Mouse (Mus musculus) lung, postnatal 0 days (tissue): ENCODE data around the gene H2-Eb1. TPM values are rescaled to one million over a fixed set of nuclear protein-coding genes. Genes with fewer than 3 reads are reported as not detected.
A peak's percentile ranks its signal among the peaks of the same experiment; 100 is the strongest.

Experiments
- ATAC-seq: fragments of 200-750 bp; cut with Nextera tagmentation; 2 replicates; pipeline ENCODE4 v1.8.0; 2017; ENCODE audit warnings: moderate library complexity
- DNase-seq: peaks from one replicate; pipeline ENCODE4 v3.0.0-alpha.2; 2016; ENCODE audit warnings: low spot score
- H3K27ac ChIP-seq: fragments of 300-500 bp; sonication (generic); 2 replicates; pipeline ENCODE4 v1.5.1; 2014; ENCODE audit warnings: antibody characterized with exemption, mild to moderate bottlenecking, low read length, mixed read lengths
- H3K27me3 ChIP-seq: fragments of 300-500 bp; sonication (generic); replicated peaks from 2 replicates; pipeline ENCODE4 v1.6.1; 2014; ENCODE audit warnings: low read length, mixed read lengths; ENCODE audit not compliant: insufficient read depth
- H3K36me3 ChIP-seq: fragments of 300-500 bp; sonication (generic); 2 replicates; pipeline ENCODE4 v1.6.1; 2014; ENCODE audit warnings: low read length, mixed read lengths; ENCODE audit not compliant: insufficient read depth
- H3K4me1 ChIP-seq: fragments of 300-500 bp; sonication (generic); 2 replicates; pipeline ENCODE4 v1.6.1; 2014; ENCODE audit warnings: antibody characterized with exemption, low read depth, low read length, mixed read lengths; ENCODE audit not compliant: insufficient read depth
- H3K4me2 ChIP-seq: fragments of 300-500 bp; sonication (generic); replicated peaks from 2 replicates; pipeline ENCODE4 v1.6.1; 2014; ENCODE audit warnings: low read depth, mild to moderate bottlenecking, low read length, moderate library complexity, mixed read lengths
- H3K4me3 ChIP-seq: fragments of 300-500 bp; sonication (generic); 2 replicates; pipeline ENCODE4 v1.5.1; 2014; ENCODE audit warnings: low read depth, low read length
- H3K9ac ChIP-seq: fragments of 300-500 bp; sonication (generic); replicated peaks from 2 replicates; pipeline ENCODE4 v1.6.1; 2014; ENCODE audit warnings: low read depth, mild to moderate bottlenecking
- H3K9me3 ChIP-seq: fragments of 300-500 bp; sonication (generic); 2 replicates; pipeline ENCODE4 v1.6.1; 2016; ENCODE audit warnings: low read length, mixed read lengths
- CTCF ChIP-seq: IDR thresholded peaks from 2 replicates; pipeline ENCODE4 v1.5.1; 2016; ENCODE audit warnings: antibody characterized with exemption, mild to moderate bottlenecking
- EP300 ChIP-seq: IDR thresholded peaks from 2 replicates; pipeline ENCODE4 v1.6.1; 2016; ENCODE audit warnings: antibody characterized with exemption, mild to moderate bottlenecking, control low read depth
- WGBS: fragments of 180-500 bp; shearing (Covaris S2); extraction: QIAGEN DNeasy Blood & Tissue Kit; methylation state at CpG from one replicate; pipeline ENCODE4 v1.1.7; 2014; 5-methylcytosine and 5-hydroxymethylcytosine counted together
- polyA plus RNA-seq: library from polyadenylated mRNA; unstranded; fragments of >200 nt; fragmentation: Nextera tagmentation; extraction: Ambion mirVana; gene quantifications from 2 replicates; pipeline ENCODE4 v1.2.1, GENCODE M21; 2015

H2-Eb1 gene
- polyA plus RNA-seq, 1 experiment from 2014 or later, result 12.6 TPM

DNA sequence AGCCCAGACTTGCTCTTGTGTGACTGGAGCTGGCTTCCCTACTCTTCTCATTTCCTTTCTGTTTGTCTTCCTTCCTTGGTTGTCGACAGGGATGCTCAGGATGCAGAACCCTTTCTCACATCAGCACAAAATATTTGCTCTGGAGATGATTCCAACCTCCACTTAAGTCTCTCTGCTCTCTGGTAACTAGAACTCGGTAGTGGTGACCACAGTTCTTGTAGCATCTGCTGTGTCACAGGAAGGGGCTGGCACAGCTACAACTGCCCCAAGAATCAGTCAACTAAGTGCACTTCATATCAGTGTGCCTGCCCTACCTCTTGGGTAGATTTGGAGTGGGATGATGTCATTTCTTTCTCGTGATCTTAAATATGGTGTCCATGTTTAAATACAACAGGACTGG is 40.4 kb downstream of the H2-Eb1 start:
- no peak overlapping the region for H3K9ac ChIP-seq
- peaks cover 4% of the 10 kb centered on the region; the same call in 1 of the 2 replicates for H3K27me3 ChIP-seq
- H3K4me1 ChIP-seq, result no peaks in the 10 kb centered on the region
- H3K4me2 ChIP-seq, result no peak overlapping the region
- TF ChIP-seq EP300 (no peak), CTCF (no peak)
- no peaks in the 10 kb centered on the region for H3K36me3 ChIP-seq
- no peak overlapping the region for H3K4me3 ChIP-seq
- DNase-seq (no peak), ATAC-seq (no peak)
- no peak overlapping the region for H3K27ac ChIP-seq
- H3K9me3 ChIP-seq, result no peaks in the 10 kb centered on the region
- WGBS, result 47% methylated on average over 3 of the region's 3 CpGs

DNA sequence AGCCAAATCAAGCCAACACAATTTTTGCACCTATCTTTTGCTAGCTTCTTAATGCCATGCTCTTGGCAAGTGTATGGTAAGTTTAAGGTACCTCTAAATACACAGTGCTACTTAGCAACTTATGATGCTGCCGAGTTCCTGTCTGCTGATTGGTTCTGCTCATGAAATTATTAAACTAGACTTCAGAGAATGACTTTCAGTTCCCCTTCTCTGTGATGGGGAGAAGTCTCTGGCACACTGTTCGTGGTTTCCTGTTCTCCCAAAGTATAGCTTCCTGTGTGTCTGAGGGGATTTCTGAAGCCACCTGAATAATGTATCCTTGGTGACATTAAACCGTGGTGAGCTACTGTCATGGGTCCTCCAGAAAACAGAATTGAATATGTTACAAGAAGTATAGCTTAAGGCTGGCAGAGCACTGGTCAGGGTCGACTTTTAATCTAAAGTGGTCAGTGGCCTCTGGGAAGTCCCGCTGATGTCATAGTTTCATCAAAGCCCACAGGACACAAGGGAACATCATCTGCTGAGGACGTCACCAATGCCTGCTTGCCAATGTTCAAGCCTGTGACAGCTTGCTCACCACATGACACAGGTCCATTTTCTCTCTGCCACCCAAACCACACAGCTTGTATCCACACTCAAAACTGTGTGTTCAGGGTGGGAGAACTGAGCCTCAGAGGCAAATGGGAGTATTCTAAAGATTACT is 42.1 kb downstream of the H2-Eb1 start:
- H3K36me3 ChIP-seq, result no peaks in the 10 kb centered on the region
- no peak overlapping the region for H3K4me3 ChIP-seq
- H3K4me1 ChIP-seq, result no peaks in the 10 kb centered on the region
- H3K4me2 ChIP-seq, result no peak overlapping the region
- no peak overlapping the region for H3K9ac ChIP-seq
- H3K27me3 ChIP-seq, result peaks cover 4% of the 10 kb centered on the region; the same call in 1 of the 2 replicates
- 52% methylated on average over 6 of the region's 6 CpGs for WGBS
- TF ChIP-seq CTCF (no peak), EP300 (no peak)
- H3K27ac ChIP-seq, result no peak overlapping the region
- no peaks in the 10 kb centered on the region for H3K9me3 ChIP-seq
- ATAC-seq, result no peak; the same call in 1 of the 2 replicates
- peak; percentile 41 for DNase-seq

DNA sequence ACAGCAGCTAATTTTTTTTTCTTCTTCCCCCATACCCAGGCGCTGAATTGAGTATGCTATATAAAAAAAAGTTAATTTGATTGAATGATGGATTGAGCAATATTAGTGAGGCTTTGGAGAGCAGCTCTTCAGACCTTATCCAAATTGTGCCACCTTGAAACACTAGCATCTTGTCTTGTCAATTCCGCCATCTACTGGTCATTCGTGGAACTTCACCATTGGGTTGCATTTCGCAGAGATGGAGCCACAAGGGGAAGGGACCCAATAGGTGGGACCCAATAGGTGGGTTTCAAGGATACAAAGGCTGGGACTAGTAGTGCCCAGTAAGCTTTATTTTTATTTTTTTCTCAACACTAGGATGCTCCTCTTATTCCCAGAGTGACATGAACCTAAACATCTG is 43.8 kb downstream of the H2-Eb1 start:
- DNase-seq (peak; percentile 71), ATAC-seq (no peak)
- Histone ChIP-seq H3K9ac (no peak overlapping the region), H3K27me3 (peaks cover 4% of the 10 kb centered on the region; the same call in 1 of the 2 replicates), H3K4me2 (no peak overlapping the region), H3K36me3 (no peaks in the 10 kb centered on the region), H3K9me3 (no peaks in the 10 kb centered on the region), H3K4me3 (no peak overlapping the region), H3K27ac (no peak overlapping the region), H3K4me1 (no peaks in the 10 kb centered on the region)
- 5% methylated on average over 4 of the region's 4 CpGs for WGBS
- peak; percentile 89 for TF ChIP-seq CTCF
- TF ChIP-seq EP300, result no peak

DNA sequence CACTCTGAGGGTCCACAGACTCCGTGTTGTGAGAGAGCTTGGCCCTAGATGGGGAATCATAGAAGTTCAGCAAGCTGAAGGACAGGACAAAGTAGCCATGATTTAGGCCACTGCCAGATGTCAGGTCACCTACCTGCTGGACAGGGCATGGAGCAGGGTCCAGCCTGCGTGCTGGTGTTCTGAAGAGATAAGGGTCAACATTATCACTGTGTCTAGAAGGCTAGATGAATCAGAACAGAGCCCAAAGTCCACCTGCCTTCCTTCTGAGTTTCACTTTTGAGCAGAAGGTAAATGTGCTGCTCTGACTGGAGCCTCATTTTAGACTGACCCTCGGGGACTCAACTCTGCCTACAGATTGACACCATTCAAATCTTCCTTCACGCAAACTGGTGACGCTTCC is 48.9 kb downstream of the H2-Eb1 start, which contains the start of gene Btnl2:
Gene Btnl2, plus strand, starts transcription at position 284 of the 400 bp plus-strand sequence.
- H3K27me3 ChIP-seq, result no peaks in the 10 kb centered on the region
- 81% methylated on average over 5 of the region's 5 CpGs for WGBS
- no peak within 1 kb of the TSS for H3K9ac ChIP-seq
- no peak within 1 kb of the TSS for H3K4me2 ChIP-seq
- no peak for TF ChIP-seq CTCF
- TF ChIP-seq EP300, result no peak
- no peak within 1 kb of the TSS for H3K27ac ChIP-seq
- H3K4me3 ChIP-seq, result no peak within 1 kb of the TSS
- no peaks in the 10 kb centered on the region for H3K9me3 ChIP-seq
- no peak for DNase-seq
- no peaks in the 10 kb centered on the region for H3K36me3 ChIP-seq
- ATAC-seq, result no peak
- no peaks in the 10 kb centered on the region for H3K4me1 ChIP-seq

DNA sequence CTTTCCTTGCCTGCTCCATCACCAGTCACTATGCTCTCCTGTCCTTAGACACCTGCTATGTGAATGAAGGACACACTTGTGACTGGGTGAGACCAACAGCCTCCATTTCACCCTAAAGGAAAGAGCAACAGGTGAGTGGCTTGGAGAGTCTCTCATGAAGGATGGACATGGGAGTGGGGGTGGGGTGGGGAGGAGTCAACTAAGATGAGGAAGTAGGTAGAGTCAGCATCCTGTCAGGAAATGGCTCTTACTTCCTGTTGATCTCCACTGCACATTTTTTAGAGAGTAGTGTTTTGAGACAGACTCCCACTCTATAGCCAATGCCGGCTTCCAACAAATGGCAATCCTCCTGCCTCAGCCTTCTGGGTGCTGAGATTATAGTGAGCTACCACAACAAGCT is 49.3 kb downstream of the H2-Eb1 start:
- Histone ChIP-seq H3K9ac (no peak overlapping the region), H3K27me3 (no peaks in the 10 kb centered on the region), H3K4me2 (no peak overlapping the region), H3K4me3 (no peak overlapping the region), H3K27ac (no peak overlapping the region), H3K36me3 (no peaks in the 10 kb centered on the region), H3K4me1 (no peaks in the 10 kb centered on the region), H3K9me3 (no peaks in the 10 kb centered on the region)
- peak; percentile 19 for DNase-seq
- ATAC-seq, result no peak
- no peak for TF ChIP-seq EP300
- no peak for TF ChIP-seq CTCF
- WGBS, result 71% methylated on average over 1 of the region's 1 CpGs

DNA sequence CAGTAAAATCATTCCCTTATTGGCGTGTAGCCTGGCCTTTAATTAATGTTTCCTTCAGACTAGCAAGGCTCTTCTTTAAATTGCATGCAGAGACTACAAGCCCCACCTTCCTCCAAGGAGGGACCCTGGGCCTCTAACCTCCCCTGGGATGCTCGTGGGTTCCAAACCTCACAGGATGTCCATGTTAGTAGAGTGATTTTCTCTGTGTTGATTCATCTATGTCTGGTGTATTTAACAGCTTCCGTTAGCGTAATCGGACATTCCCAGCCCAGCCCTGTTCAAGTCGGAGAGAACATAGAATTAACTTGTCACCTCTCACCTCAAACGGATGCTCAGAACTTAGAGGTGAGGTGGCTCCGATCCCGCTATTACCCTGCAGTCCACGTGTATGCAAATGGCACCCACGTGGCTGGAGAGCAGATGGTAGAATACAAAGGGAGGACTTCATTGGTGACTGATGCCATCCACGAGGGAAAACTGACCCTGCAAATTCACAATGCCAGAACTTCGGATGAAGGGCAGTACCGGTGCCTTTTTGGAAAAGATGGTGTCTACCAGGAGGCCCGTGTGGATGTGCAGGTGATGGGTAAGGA is 57.4 kb downstream of the H2-Eb1 start:
- H3K36me3 ChIP-seq, result no peaks in the 10 kb centered on the region
- no peak overlapping the region for H3K9ac ChIP-seq
- no peak overlapping the region for H3K4me2 ChIP-seq
- H3K27ac ChIP-seq, result no peak overlapping the region
- no peaks in the 10 kb centered on the region for H3K9me3 ChIP-seq
- DNase-seq (no peak), ATAC-seq (no peak)
- no peaks in the 10 kb centered on the region for H3K27me3 ChIP-seq
- TF ChIP-seq CTCF (no peak), EP300 (no peak)
- no peaks in the 10 kb centered on the region for H3K4me1 ChIP-seq
- WGBS, result 76% methylated on average over 15 of the region's 15 CpGs
- H3K4me3 ChIP-seq, result no peak overlapping the region
